Mouse (Mus musculus) skeletal muscle tissue, adult 2 months (tissue): ENCODE data around the gene Gnl3l.
A peak's percentile ranks its signal among the peaks of the same experiment; 100 is the strongest.

Experiments used
- DNase-seq: peaks from one replicate; pipeline ENCODE4 v3.0.0-alpha.2; 2012; ENCODE audit warnings: low read depth, low spot score

Gene Gnl3l

DNA sequence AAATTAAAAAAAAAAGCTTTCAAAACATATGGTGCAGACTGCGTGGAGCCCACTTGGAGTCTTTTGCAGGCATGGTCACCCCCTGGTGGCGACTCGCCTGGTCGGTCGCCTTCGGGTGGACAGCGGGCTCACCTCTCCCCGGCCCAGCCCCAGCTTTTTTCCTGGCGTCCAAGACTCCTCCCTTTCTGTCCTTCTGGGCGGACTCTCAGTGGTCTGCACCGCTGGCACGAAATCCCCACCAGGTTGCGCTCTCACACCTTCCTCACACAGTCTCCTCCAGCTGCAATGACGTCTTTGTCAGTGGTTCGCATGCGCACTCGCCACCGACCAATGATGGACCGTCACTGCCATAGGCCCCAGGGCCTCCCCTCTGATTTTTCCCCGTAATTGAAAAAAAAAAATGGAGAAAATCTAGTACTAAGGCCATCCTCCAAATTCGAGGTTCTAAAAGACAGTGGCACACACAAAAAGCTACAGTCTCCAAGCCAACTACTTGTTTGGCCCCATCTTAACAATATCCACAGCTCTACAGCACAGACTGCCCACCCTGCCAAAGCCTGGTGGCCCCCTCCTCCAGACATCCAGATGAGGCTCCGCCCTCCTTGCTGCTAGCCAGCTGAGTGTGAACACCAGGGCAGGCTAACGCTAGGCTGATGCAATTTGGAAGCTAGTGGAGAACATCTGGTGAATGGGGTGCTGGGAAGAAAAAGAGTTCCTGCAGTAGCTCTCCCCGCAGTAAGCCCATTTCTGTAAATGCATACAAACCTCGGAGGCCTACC, 60.4 kb downstream of the Gnl3l start:
- DNase-seq: peak; percentile 74

- DNase-seq: no peak
These were observed 61.1 kb downstream of the Gnl3l start for GRCm38 (mm10) chrX:150956016-150956415.

- DNase-seq: peak; percentile 89
These were observed 61.7 kb downstream of the Gnl3l start for GRCm38 (mm10) chrX:150955441-150955840.

GRCm38 (mm10) chrX:150954721-150955120, 62.4 kb downstream of the Gnl3l start:
- DNase-seq: peak; percentile 81
